Mouse (Mus musculus) cerebellum, postnatal 25 days (tissue): ENCODE measurements around the gene Arhgef28.
"Not testable (repeated sequence)": the region's sequence is repeated elsewhere in the genome, so short reads cannot be mapped to it uniquely, and the experiment has no call there.

Experiments
- DNase-seq, 2 experiments: peaks; one replicate each; pipeline ENCODE4 v3.0.0; 2021; ENCODE audit warnings: mixed read lengths in 2 of 2

Arhgef28 gene

DNA sequence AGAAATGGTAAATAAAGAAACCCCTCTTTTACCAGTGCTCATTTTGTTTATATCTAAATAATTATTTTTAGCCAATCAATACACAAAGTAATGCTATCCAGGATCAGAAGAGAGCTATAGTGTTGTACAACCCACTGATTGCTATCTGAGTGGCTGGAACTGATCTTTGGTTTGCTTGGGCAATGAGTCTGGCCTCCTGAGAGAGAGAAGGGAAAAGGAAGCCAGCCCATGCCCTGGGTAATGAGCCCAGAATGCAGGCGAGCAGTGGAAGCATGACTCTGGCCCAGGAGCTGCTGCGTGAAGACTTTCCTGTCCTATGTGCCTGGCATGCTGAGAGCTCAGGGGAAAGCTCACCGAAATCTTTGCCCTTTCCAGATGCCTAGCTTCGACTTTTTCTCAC is 83.5 kb downstream of the Arhgef28 start:
- no peak for DNase-seq

- DNase-seq: no peak
These were observed 84.2 kb downstream of the Arhgef28 start for GRCm38 (mm10) chr13:98121993-98122392.

GRCm38 (mm10) chr13:98121124-98121470 is 85.1 kb downstream of the Arhgef28 start:
- DNase-seq: no peak

GRCm38 (mm10) chr13:98120356-98121123 is 85.7 kb downstream of the Arhgef28 start:
- no peak for DNase-seq

DNA sequence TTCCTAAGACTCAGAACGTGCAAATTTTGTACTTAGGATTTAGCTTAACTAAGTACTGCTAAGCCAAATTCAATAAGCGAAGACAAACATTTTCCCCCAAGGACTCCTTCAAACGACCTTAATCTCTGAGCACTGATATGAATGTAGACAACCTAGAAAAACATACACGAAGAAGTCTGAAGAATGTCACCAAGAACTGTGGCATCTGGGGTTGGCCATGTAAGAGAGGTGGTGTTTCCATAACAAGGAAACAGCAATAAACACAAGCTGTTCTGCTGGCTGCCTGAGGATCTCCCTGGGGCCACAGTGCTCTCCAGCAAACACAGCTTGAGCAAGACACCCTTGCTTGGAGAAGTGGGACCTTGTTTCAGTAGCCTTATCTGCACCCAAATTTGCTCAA is 87.9 kb downstream of the Arhgef28 start:
- DNase-seq: no peak

- no peak for DNase-seq
These were observed 88.5 kb downstream of the Arhgef28 start for GRCm38 (mm10) chr13:98117566-98118254.

DNA sequence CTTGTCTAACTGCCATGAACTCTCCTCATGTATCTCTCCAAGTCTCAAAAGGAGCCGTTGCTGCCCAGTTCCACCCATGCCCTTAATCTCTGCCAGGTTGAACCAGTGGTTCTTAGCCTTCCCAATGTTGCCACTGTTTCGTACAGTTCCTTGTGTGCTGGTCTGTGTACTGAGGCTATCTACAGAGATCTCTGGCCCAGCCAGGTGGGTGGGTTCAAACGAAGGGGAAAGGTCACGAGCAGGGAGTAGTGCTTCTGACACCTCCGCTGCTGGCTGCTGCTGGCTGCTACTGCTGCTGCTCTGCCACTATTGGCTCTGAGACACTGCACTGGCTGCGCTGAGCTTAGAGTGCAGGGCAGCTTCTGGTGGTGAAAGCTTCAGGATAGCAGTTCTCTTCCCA is 90.6 kb downstream of the Arhgef28 start:
- DNase-seq: no peak

DNA sequence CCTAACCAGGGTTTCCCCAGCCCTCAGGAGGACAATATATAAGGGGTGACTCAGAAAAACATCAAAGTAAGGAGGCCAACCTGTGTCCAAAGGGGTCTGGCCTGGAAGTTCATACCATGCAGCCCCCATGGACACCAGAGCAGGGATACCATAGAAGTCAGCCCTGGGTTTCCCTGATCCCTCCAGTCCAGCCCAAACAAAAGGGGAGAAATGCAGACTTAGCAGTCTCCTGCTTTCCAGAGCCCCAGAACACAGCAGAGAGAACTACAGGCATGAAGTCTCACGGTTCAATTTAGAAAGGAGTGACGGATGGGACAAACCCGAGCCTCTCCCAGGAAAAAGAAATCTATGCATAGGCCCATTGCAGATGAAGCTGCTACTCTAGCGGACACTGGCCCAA is 91.2 kb downstream of the Arhgef28 start:
- DNase-seq: no peak

DNA sequence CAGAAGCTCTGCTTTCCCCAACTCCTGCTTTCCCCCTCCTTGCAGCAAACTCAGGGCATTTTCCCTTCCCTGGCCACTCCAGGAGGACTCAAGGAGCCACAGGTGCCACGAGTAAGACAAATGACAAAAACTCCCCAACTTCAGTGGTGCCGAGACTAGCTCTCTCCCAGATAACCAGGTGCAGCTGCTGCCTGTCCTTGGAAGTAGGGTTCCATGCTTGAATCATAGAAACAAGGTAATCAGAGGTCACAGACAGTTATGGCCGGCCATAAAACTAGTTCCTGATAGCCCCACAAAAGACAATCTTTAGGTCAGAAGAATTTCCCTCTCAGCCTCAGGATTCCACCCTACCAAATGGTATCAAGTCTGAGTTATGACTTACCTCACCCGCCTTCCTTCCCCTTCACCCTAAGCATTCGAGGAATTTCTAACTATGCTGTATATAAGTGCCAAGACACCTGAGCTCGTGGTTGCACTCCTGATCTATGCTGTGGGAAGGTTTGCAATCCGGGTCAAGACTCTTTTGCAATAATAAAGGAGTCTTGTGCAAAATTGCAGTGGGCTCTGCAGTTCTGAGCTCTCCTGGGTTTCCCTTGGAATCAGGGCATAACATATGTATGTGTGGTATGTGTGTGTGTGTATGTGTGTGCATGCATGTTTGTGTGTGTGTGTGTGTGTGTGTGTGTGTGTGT is 93.3 kb downstream of the Arhgef28 start:
- DNase-seq: no peak

DNA sequence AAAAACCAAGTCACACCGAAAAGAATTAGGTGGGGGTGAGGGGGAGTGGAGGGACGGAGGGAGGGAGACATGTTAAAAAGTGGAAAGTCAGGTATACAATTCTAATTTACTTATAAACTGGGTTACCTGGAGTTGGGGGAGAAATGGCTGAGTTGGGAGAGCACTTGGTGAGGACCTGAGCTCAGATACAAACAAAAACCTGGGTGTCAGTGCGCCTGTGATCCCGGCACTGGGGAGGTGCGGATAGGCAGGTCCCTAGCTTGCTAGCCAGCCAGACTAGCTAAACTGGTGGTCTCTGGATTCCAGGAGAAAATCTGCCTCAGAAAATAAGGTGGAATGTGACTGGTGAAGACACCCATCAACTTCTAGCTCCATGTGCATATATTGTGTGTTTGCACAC is 94.7 kb downstream of the Arhgef28 start:
- no peak for DNase-seq

- DNase-seq: no peak
These were observed 95.2 kb downstream of the Arhgef28 start for GRCm38 (mm10) chr13:98111021-98111420.

GRCm38 (mm10) chr13:98108481-98108880 is 97.8 kb downstream of the Arhgef28 start:
- not testable (repeated sequence) for DNase-seq

DNA sequence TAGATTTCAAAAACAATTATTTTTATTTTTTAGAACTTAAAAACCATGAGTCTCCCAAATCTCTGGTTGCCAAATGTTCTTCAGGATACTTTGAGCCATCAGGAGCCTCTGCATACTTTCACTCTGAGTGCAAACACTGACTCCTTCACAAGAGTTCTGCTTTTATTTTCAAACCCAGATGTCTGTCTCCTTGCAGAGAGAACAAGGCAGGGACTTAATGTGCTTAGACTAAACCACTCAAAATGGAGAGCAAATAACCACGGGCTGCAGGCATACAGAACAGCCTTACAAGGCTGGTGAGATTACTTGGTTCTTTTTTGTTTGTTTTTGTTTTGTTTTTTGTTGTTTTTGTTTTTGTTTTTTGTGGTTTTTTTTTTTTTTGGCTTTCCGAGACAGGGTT is 98.6 kb downstream of the Arhgef28 start:
- DNase-seq: no peak

DNA sequence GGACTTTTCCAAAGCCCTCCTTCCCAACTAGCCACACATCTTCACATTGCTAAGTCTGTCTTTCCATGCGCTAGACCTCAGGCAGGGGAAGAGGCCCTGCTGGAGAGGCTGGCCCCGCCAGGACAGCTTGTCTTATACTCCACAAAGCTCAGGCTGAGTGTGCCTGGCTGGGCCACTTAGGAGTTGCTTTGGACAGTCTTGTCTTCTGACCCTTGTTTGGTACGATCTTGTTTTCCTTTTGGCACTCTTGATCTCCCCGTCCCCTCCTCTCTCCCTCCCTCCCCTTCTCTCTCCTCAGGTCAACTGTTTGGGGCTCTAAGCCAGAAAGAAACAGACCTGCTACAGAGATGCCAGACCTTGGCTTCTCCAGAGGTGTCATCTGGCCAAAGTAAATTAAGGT is 110.3 kb downstream of the Arhgef28 start:
- DNase-seq: no peak

DNA sequence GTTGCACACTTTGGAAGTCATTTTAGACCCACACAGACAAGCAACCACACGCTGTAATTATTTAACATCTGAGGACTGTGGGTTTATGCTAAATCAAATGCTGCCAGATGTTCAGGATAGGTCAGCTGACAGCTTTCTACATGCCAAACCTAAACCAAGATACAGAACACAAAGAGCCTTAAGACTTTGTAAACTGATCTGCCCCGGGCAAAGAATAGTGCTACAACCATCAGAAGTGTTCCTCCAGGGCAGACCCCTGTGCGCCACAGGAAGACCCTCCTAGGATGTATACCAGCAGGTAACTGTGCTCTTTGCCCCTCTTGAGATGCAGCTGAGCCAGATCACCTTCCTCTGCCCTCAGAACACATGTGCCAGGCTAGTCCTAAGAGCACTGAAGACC is 111.9 kb downstream of the Arhgef28 start:
- DNase-seq: no peak

GRCm38 (mm10) chr13:98093483-98093882 is 112.8 kb downstream of the Arhgef28 start:
- DNase-seq: no peak

- DNase-seq: no peak
These were observed 113.8 kb downstream of the Arhgef28 start for GRCm38 (mm10) chr13:98092354-98093002.

GRCm38 (mm10) chr13:98079640-98080039 is 126.6 kb downstream of the Arhgef28 start:
- no peak for DNase-seq

DNA sequence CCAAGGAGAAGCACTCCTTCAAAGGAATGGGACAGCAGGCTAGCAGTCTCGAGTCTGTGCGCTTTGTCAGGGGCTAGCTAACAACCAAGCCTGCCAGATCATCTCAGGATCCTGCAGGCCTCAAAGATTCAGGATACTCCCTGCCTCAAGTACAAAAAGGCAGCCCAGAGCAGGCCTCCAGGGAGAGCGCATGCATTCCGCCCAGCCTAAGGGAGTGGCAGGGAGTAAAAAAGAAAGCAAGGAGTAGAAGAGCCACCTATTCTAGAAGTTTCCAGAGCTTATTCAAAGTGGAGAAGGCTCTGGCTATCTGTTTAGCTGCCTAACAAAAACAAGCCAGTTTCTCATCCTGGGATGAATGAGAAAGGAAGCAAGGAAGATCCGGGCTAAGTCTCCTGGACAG is 128.0 kb downstream of the Arhgef28 start:
- no peak for DNase-seq

DNA sequence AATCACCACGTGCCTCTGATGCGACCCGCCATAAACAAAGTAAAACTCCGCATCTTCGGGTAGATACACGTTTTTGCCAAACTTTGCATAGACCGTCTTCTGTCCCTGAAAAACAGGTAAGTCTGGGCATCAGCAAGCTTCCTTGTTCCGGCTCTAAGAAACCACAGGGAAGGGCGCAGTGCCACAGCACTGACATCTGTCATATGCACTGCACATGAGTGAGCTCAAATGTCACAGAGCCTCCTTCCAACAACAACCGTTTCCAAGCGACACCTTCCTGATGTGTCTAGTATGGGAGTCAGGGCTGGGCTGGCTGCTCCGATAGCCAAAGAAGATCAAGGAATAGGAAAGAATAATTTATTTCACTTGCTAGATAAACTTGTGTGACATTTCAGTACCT is 129.0 kb downstream of the Arhgef28 start:
- DNase-seq: no peak

GRCm38 (mm10) chr13:98074871-98075270 is 131.4 kb downstream of the Arhgef28 start:
- DNase-seq: peak; percentile 29 to 65

GRCm38 (mm10) chr13:98073190-98073589 is 133.0 kb downstream of the Arhgef28 start:
- DNase-seq: no peak

GRCm38 (mm10) chr13:98070458-98070857 is 135.8 kb downstream of the Arhgef28 start:
- no peak for DNase-seq
